Mouse (Mus musculus): ENCODE results near the gene Hint3. TPM values are rescaled to one million over a fixed set of nuclear protein-coding genes. Genes with fewer than 3 reads are reported as not detected.

Hint3 gene
- 10 to 100 TPM; 63.3 to 71.6 TPM for polyA plus RNA-seq (2017; shearing (Covaris generic))

GRCm38 (mm10) chr10:30629513-30629912 lies at the start of gene Hint3:
TSS of gene Hint3 (minus strand) at chr10:30629632.

DNA sequence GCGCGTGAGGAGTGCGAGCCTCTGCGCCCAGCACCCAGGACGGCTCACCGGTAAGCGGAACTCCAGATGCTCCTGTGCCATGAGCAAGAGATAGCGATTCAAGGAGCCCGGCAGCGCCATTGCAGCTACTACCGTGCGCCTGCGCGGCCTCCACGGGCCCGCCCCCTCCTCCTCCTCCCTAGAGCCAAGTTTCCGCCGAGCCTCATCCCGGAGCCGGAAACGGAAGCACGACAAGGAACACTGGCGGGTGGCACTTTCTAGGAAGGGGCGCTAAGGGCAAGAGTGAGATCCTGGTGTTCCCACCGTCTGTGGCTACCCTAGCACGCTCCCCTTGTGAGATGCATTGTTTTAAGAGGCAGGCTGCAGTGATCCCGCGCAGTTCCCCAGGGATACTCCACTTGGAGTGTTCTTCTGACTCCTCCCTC lies 28.9 kb downstream of the Hint3 start, which contains the start of gene Trmt11:
Trmt11 (minus strand) TSS at position 208 of the 425 bp plus-strand sequence.

Other genes with a start within 250 kb of the Hint3 start
- gene Trmt11, start 28.9 kb downstream of the Hint3 start, polyA plus RNA-seq (2017; shearing (Covaris generic)) = 10 to 100 TPM; 34.1 to 47.4 TPM
- 100 to 1,000 TPM in 1 of 2 experiments, 10 to 100 TPM in 1; 61.5 to 700 TPM for gene Ncoa7, start 173.7 kb upstream of the Hint3 start, polyA plus RNA-seq (2017; shearing (Covaris generic))
- under 1 TPM in 1 of 2 experiments, not detected in 1; 0.07 TPM for gene Hey2, start 213.2 kb upstream of the Hint3 start, polyA plus RNA-seq (2017; shearing (Covaris generic))

Measured in activated CD4-positive, CD25-positive, alpha-beta regulatory T cell (primary cell).